Mouse (Mus musculus): Measurements from ENCODE around the gene Utrn.

DNA sequence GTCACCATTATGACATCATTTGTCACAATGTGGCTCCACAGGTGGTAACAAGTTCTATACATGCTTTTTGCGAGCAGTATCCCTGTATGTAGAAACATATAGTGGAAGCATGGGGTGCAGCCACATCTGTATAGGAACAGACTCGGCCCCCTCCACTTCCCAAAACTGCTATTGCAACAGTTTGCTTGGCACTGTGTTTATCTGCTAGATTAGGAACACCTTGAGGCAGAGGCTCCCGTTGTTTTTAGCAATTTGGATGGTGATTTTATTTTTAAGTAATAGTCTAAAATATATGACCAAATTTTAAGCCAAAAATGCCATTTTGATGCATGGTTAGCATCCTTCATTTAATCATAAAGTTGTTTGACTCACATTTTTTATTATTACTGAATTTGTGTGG is 491.4 kb downstream of the Utrn start:
- no peak for TF ChIP-seq CTCF (IDR thresholded peaks at IDR 0.05; ENCODE audit: borderline replicate concordance, extremely low read depth, insufficient read depth, insufficient read length)
- no peak for TF ChIP-seq POLR2A (IDR thresholded peaks at IDR 0.05; ENCODE audit: borderline replicate concordance, extremely low read depth, insufficient read depth, insufficient read length, poor library complexity, severe bottlenecking)
